Mouse (Mus musculus): ENCODE measurements around the gene Etv1.

Gene Etv1

GRCm38 (mm10) chr12:38779186-38779777 is at the start of gene Etv1:
Gene Etv1, plus strand, starts transcription at chr12:38779380.
- H3K4me3 ChIP-seq (replicated peaks; ENCODE audit: low read length) = peak within 1 kb of the TSS; percentile 80
- TF ChIP-seq POU5F1 (IDR thresholded peaks at IDR 0.05; ENCODE audit: borderline replicate concordance, low read length) (0 out of 2 replicates have a peak, but pooled peaks have one; percentile 65), NANOG (IDR thresholded peaks at IDR 0.05; ENCODE audit: borderline replicate concordance, low read length) (peak; percentile 58; the same call in 1 of the 2 replicates), CTCF (conservative IDR thresholded peaks at IDR 0.05; ENCODE audit: low read length) (no peak)
- H3K9me3 ChIP-seq (ENCODE audit: low read length) = no peaks in the 10 kb centered on the region
- H3K36me3 ChIP-seq (ENCODE audit: insufficient read depth, low read length) = 0 out of 2 replicates have a peak, but pooled peaks cover 7% of the 10 kb centered on the region
- peaks cover 45% of the 10 kb centered on the region for H3K4me1 ChIP-seq (replicated peaks; ENCODE audit: low read depth, low read length)
- H3K27me3 ChIP-seq (ENCODE audit: insufficient read depth, low read length) = no peaks in the 10 kb centered on the region

DNA sequence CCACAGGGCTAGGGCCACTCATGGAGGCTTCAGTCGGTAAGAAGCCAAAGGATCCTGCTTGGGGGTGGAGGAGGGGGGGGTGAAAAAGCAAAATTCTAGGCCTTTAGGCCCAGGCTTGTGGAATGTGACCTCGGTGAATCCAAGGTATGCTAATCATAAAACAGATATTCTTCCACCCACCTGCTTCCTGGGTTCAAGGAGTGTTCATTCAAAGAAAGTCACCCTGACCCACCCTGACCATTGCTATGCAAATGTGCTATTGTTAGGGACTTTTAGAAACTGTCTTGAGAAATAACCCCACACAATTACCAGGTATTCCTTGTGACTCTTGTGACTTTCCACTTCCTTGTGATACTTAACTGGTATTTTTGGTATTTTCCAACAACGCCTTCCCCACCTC is 49.5 kb upstream of the Etv1 start:
- Histone ChIP-seq H3K36me3 (ENCODE audit: insufficient read depth, low read length) (no peaks in the 10 kb centered on the region), H3K4me1 (replicated peaks; ENCODE audit: low read depth, low read length) (no peaks in the 10 kb centered on the region), H3K4me3 (replicated peaks; ENCODE audit: low read length) (no peak overlapping the region), H3K27me3 (ENCODE audit: insufficient read depth, low read length) (no peaks in the 10 kb centered on the region), H3K9me3 (ENCODE audit: low read length) (peaks cover 40% of the 10 kb centered on the region)
- no peak for TF ChIP-seq POU5F1 (IDR thresholded peaks at IDR 0.05; ENCODE audit: borderline replicate concordance, low read length)
- TF ChIP-seq NANOG (IDR thresholded peaks at IDR 0.05; ENCODE audit: borderline replicate concordance, low read length) = peak; percentile 34; the same call in 1 of the 2 replicates
- no peak for TF ChIP-seq CTCF (conservative IDR thresholded peaks at IDR 0.05; ENCODE audit: low read length)

DNA sequence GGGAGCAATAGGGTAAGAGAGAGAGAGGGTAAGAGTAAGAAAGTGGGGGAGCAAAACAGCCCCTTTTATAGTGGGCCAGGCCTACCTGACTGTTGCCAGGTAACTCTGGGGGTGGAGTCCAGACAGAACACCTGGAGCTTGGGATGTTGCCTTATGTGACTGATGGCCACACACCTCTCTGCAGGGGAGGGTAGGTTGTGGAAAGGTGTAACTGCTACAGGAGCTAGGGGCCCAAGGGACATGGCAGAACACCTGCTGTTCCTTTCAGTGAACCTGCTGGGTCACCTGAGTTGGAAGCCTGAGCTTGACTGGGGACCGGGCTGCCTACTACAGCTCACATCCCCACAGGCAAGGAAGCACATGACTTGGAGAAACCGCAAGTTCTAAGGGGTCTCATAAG is 48.4 kb upstream of the Etv1 start:
- H3K27me3 ChIP-seq (ENCODE audit: insufficient read depth, low read length) = no peaks in the 10 kb centered on the region
- no peaks in the 10 kb centered on the region for H3K4me1 ChIP-seq (replicated peaks; ENCODE audit: low read depth, low read length)
- peaks cover 40% of the 10 kb centered on the region for H3K9me3 ChIP-seq (ENCODE audit: low read length)
- H3K36me3 ChIP-seq (ENCODE audit: insufficient read depth, low read length) = no peaks in the 10 kb centered on the region
- TF ChIP-seq POU5F1 (IDR thresholded peaks at IDR 0.05; ENCODE audit: borderline replicate concordance, low read length) = no peak
- TF ChIP-seq NANOG (IDR thresholded peaks at IDR 0.05; ENCODE audit: borderline replicate concordance, low read length) = no peak
- H3K4me3 ChIP-seq (replicated peaks; ENCODE audit: low read length) = no peak overlapping the region

GRCm38 (mm10) chr12:38759322-38759721 is 19.9 kb upstream of the Etv1 start:
- no peaks in the 10 kb centered on the region for H3K36me3 ChIP-seq (ENCODE audit: insufficient read depth, low read length)

DNA sequence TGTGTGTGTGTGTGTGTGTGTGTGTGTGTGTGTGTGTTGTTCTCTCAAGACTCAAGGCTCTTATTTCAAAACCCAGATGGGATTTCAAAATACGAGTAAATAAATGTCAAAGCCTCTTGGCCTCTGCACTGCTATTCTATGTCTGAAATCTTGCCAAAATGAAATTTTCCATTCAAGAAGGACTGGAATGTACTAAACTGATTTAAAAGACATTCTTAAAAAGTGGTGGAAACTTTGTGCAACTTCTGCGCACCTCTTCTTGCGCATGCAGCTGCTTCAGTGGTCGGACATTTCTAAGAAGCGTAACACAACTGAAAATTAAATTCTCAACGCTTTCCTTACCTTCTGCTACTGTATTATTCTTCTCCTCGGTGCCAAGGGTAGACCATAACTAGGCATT is 1.9 kb upstream of the Etv1 start:
- Histone ChIP-seq H3K9me3 (ENCODE audit: low read length) (no peaks in the 10 kb centered on the region), H3K27me3 (ENCODE audit: insufficient read depth, low read length) (no peaks in the 10 kb centered on the region), H3K4me1 (replicated peaks; ENCODE audit: low read depth, low read length) (peaks cover 28% of the 10 kb centered on the region), H3K36me3 (ENCODE audit: insufficient read depth, low read length) (no peaks in the 10 kb centered on the region), H3K4me3 (replicated peaks; ENCODE audit: low read length) (peak overlapping the region; percentile 69; the same call in 1 of the 2 replicates)
- TF ChIP-seq POU5F1 (IDR thresholded peaks at IDR 0.05; ENCODE audit: borderline replicate concordance, low read length) (no peak), CTCF (conservative IDR thresholded peaks at IDR 0.05; ENCODE audit: low read length) (no peak), NANOG (IDR thresholded peaks at IDR 0.05; ENCODE audit: borderline replicate concordance, low read length) (no peak)

More at GRCm38 (mm10) chr12:38759322-38759721, 19.9 kb upstream of the Etv1 start:
- no peaks in the 10 kb centered on the region for H3K9me3 ChIP-seq (ENCODE audit: low read length)
- H3K27me3 ChIP-seq (ENCODE audit: insufficient read depth, low read length) = no peaks in the 10 kb centered on the region
- no peaks in the 10 kb centered on the region for H3K4me1 ChIP-seq (replicated peaks; ENCODE audit: low read depth, low read length)
- TF ChIP-seq NANOG (IDR thresholded peaks at IDR 0.05; ENCODE audit: borderline replicate concordance, low read length) (no peak), CTCF (conservative IDR thresholded peaks at IDR 0.05; ENCODE audit: low read length) (no peak), POU5F1 (IDR thresholded peaks at IDR 0.05; ENCODE audit: borderline replicate concordance, low read length) (no peak)
- H3K4me3 ChIP-seq (replicated peaks; ENCODE audit: low read length) = no peak overlapping the region

DNA sequence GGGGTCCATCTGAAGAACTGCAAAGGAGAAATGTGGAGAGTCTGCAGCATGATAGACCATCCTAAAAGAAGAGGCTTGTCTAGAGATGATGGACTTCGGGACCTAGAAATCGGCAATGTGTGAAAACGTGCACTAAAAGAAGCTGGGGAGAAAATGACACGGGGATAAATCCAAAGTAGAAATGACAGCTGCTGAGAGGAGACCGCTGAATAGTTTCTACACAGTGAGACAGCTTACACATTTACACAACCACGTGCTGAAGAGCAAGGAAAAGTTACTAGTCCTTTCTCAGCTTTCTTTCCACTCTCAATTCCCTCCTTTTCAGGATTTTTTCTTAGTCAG is 1.3 kb upstream of the Etv1 start:
- Histone ChIP-seq H3K36me3 (ENCODE audit: insufficient read depth, low read length) (no peaks in the 10 kb centered on the region), H3K9me3 (ENCODE audit: low read length) (no peaks in the 10 kb centered on the region), H3K4me1 (replicated peaks; ENCODE audit: low read depth, low read length) (peaks cover 32% of the 10 kb centered on the region), H3K27me3 (ENCODE audit: insufficient read depth, low read length) (no peaks in the 10 kb centered on the region), H3K4me3 (replicated peaks; ENCODE audit: low read length) (peak overlapping the region; percentile 69)
- no peak for TF ChIP-seq NANOG (IDR thresholded peaks at IDR 0.05; ENCODE audit: borderline replicate concordance, low read length)
- no peak for TF ChIP-seq CTCF (conservative IDR thresholded peaks at IDR 0.05; ENCODE audit: low read length)
- TF ChIP-seq POU5F1 (IDR thresholded peaks at IDR 0.05; ENCODE audit: borderline replicate concordance, low read length) = no peak

DNA sequence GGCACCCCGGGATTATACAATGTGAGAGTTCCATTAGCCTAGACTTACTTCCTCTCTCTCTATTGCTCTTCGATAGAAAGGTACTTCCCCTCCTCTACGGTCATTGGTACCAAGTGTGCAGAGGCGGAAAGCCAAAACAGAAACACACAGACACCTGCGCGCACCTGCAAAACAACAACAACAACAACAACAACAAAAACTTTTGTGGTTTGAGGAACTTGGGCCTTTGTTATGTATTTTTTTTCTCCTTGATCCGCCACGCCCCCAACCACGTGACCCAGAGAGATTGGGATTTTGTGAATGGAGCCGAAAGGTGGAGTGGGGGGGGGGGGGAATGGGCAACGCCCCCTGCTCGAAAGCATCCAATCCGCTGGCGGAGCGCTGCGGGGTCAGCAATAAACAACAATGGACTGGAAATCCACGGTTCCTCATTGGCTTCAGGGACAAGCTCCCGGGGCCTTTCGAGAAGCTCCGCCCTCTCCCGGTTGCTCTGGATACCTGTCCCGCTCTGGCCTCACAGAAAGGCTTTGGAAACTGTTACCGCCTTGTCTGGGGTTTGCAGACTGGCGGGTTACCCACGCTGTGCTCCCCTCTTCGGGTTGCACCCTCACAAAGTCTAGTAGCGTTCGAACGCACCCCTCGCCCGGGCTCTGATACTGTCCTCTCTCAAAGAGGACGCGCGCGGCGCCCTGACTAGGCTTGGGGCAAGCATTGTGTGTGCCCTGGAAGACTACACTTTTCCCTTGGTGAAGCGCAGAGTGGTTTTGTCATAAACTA is 693 bp upstream of the Etv1 start:
- Histone ChIP-seq H3K4me1 (replicated peaks; ENCODE audit: low read depth, low read length) (peaks cover 38% of the 10 kb centered on the region), H3K4me3 (replicated peaks; ENCODE audit: low read length) (peak overlapping the region; percentile 80), H3K9me3 (ENCODE audit: low read length) (no peaks in the 10 kb centered on the region), H3K27me3 (ENCODE audit: insufficient read depth, low read length) (no peaks in the 10 kb centered on the region), H3K36me3 (ENCODE audit: insufficient read depth, low read length) (0 out of 2 replicates have a peak, but pooled peaks cover 5% of the 10 kb centered on the region)
- TF ChIP-seq NANOG (IDR thresholded peaks at IDR 0.05; ENCODE audit: borderline replicate concordance, low read length) (no peak), POU5F1 (IDR thresholded peaks at IDR 0.05; ENCODE audit: borderline replicate concordance, low read length) (peak; percentile 69), CTCF (conservative IDR thresholded peaks at IDR 0.05; ENCODE audit: low read length) (no peak)

DNA sequence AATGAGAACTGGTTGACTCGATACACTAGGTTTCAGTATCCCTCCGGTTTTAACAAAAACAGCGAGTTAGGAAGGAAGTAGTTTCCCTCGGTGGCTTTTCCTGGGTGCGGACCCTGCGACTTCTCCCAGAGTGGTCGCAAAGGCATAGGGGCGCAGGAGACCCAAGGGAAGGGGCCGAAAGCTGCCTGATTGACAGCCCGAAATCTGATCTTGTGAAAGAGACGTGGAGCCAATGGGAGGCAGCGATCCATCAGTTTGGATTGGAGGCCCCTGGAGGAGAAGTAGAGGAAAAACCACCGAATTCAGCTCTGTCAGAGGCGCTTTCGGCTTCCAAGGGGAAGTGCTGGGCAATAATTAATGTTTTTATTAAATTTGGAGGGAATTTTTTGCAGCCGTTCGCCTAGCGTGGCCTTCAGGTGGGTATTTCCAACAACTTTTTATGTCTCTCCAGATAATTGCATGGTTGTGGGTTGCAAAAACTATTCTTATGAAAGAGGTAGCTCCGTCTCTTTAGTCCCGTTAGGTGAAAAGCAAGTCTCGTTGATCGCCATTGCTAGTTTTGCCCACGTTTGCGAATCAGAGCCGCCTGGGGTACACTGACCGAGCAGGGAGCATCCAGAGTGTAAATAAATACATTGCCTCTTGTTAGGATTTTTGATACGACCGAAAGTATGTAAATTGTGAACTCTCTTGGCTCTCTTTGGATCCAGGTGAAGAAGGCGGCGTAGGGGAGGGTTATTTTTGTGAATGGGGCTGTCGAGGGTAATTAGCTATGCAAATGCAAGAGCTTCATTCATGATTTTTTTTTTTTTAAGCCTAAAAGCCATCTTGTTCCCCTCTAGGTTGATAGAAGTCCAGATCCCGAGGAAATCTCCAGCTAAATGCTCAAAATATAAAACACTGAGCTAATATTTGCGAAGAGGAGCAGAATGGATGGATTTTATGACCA is 1.1 kb downstream of the Etv1 start:
- TF ChIP-seq NANOG (IDR thresholded peaks at IDR 0.05; ENCODE audit: borderline replicate concordance, low read length) (no peak), CTCF (conservative IDR thresholded peaks at IDR 0.05; ENCODE audit: low read length) (0 out of 2 replicates have a peak, but pooled peaks have one; percentile 2), POU5F1 (IDR thresholded peaks at IDR 0.05; ENCODE audit: borderline replicate concordance, low read length) (no peak)
- Histone ChIP-seq H3K27me3 (ENCODE audit: insufficient read depth, low read length) (no peaks in the 10 kb centered on the region), H3K4me3 (replicated peaks; ENCODE audit: low read length) (peak overlapping the region; percentile 80), H3K4me1 (replicated peaks; ENCODE audit: low read depth, low read length) (peaks cover 52% of the 10 kb centered on the region), H3K36me3 (ENCODE audit: insufficient read depth, low read length) (0 out of 2 replicates have a peak, but pooled peaks cover 7% of the 10 kb centered on the region), H3K9me3 (ENCODE audit: low read length) (no peaks in the 10 kb centered on the region)
